9 mouse cellular contexts compared by ENCODE assay signal in the genomic region with DNA sequence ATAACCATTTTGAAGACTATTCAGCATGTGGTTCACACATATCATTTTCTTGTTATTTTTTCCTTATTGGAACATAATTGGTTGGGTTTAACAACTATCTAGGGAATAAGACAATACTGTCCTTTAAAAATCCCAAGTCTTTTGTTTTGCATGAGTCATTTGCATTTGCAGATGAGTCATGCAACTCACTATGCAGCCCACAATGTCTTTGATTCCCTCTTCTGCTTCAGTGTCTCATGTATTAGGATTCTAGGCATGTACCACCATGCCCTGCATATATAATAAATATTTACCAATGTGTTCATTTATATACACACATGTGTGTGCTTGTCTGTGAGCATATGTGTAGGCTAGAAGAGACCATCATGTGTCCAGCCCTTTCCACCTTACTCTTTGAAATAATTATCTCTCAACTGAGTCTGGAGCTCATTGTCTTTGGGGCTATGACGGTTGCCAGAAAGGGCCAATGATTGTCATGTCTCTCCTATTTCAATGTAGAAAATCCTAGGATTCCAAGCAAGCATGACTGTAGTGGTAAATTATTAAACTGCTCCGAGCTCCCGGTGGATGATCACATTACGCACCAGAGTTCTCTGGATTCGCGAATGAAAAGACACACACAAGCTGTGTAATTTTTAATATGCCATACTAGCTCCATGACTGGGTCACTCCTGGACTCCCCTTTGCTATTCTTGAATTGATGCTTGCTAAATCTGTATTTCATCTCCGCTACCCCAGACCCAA.
"Had no signal": no experiment of that assay in that cellular context is flagged by ENCODE, and none has a peak within 500 bp of the region (broad histone marks: within the 10 kb centered on the region; RNA-seq: fewer than 3 reads in every experiment).

No protein-coding gene starts in this region.

- H3K4me3 ChIP-seq: limb, embryonic 13.5 days; neural tube, embryonic 12.5 days had no signal

- H3K9me3 ChIP-seq: limb, embryonic 13.5 days had no signal

- H3K4me2 ChIP-seq: limb, embryonic 13.5 days; neural tube, embryonic 12.5 days had no signal

- H3K4me1 ChIP-seq: limb, embryonic 13.5 days; neural tube, embryonic 12.5 days had no signal

- DNase-seq: kidney, adult 11 months; left cerebral cortex, postnatal 4 days; lung, adult 18-20 months; midbrain, embryonic 14.5 days; right cerebral cortex, postnatal 25 days; thymus, postnatal 36 days had no signal

- H3K36me3 ChIP-seq: limb, embryonic 13.5 days; neural tube, embryonic 12.5 days had no signal

- H3K27ac ChIP-seq: limb, embryonic 13.5 days; liver, embryonic 14.5 days; neural tube, embryonic 12.5 days had no signal

- H3K27me3 ChIP-seq: limb, embryonic 13.5 days; neural tube, embryonic 12.5 days had no signal

- H3K9ac ChIP-seq: limb, embryonic 13.5 days; liver, embryonic 14.5 days; neural tube, embryonic 12.5 days had no signal
